Mouse (Mus musculus) adrenal gland, postnatal 10 days (tissue): ENCODE data around the gene Fbxw7. TPM values are rescaled to one million over a fixed set of nuclear protein-coding genes. Genes with fewer than 3 reads are reported as not detected.
A peak's percentile ranks its signal among the peaks of the same experiment; 100 is the strongest.
"Not testable (repeated sequence)": the region's sequence is repeated elsewhere in the genome, so short reads cannot be mapped to it uniquely, and the experiment has no call there.

Source experiments
- DNase-seq: peaks from one replicate; pipeline ENCODE4 v3.0.0; 2021; ENCODE audit warnings: mixed read lengths
- total RNA-seq, 2 experiments: library from RNA; stranded (reverse); gene quantifications; 2 replicates each; pipeline ENCODE4 v1.2.3; 2021

The Fbxw7 gene
- total RNA-seq, 2 experiments from 2014 or later = 14.2 to 16.8 TPM

DNA sequence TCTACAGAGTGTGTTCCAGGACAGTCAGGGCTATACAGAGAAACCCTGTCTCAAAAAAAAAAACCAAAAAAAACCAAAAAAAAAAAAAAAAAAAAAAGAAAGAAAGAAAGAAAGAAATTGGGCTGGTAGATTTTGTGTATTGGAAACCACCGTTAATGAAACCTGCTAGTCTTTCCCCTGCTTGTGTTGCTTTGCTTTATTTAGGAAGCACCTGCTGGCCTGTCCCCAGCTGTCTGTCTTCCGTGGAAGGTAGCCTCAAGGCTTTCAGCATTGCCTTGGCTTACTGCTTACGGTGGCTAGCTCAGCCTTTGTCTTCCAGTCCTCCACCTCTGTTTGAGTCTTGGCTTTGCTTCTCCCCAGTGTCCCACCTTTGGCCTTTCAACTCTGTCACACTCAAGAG lies 11.9 kb downstream of the Fbxw7 start:
- no peak for DNase-seq

DNA sequence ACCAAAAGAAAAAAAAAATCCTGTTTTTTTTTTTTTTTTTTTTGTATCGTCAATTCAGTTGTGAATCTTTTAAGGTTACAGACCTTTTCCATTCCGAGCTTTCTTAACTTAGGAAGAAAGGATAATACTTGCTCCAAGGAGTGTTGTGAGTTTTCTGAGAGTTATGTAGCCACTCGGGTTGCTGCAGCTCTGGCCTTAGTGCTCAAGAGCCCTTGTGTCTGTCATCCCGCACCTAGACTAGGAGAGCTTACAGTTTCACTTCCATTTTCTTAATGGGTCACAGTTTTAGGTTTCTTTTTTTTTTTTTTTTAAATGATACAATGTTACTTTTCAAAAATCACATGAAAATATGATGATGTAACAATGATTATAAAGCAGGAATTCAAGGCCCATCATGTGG lies 12.5 kb downstream of the Fbxw7 start:
- DNase-seq = no peak

GRCm38 (mm10) chr3:84829366-84829765 lies 14.3 kb downstream of the Fbxw7 start:
- no peak for DNase-seq

- DNase-seq = no peak
These were observed 21.0 kb downstream of the Fbxw7 start for GRCm38 (mm10) chr3:84836029-84836428.

DNA sequence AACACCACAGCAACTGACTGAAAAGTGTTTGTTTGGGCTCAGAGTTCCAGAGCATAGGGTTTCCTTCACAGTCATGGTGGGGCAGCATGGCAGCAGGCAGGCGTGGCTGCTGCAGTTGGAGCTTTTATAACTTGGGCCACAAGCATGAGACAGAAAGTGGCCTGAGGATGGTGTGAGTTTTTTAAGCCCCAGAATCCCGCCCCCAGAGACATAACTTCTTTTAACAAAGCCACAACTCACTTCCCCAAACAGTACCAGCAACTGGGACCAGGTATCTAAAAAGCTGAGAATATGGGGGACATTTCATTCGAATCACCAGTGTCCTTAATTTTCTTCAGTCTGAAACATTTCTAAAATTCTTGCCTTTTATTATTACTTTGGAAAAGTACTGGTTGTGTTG lies 22.9 kb downstream of the Fbxw7 start:
- DNase-seq = no peak

- no peak for DNase-seq
These were observed 24.4 kb downstream of the Fbxw7 start for GRCm38 (mm10) chr3:84839499-84839898.

GRCm38 (mm10) chr3:84841271-84841670 lies 26.2 kb downstream of the Fbxw7 start:
- DNase-seq = no peak

GRCm38 (mm10) chr3:84842793-84843192 lies 27.7 kb downstream of the Fbxw7 start:
- DNase-seq = no peak

DNA sequence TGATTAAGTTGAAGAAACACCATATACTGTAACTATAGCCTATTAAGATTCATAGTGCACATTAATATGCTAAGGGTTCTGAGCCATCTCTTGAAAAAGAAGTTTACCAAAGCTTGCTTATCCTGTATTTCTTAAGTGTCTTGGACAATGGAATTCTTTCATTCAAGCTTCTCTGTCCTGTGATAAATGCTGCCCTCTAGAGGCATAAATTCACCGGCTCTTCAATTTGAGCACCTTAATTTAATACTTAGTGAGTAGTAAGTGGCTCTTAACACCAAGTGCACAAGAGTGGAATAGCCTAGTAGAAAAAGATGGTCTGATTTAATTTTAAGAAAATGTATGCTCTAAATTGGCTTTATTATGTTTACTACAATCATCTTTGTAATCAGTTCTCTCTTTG lies 28.5 kb downstream of the Fbxw7 start:
- peak; percentile 69 for DNase-seq

DNA sequence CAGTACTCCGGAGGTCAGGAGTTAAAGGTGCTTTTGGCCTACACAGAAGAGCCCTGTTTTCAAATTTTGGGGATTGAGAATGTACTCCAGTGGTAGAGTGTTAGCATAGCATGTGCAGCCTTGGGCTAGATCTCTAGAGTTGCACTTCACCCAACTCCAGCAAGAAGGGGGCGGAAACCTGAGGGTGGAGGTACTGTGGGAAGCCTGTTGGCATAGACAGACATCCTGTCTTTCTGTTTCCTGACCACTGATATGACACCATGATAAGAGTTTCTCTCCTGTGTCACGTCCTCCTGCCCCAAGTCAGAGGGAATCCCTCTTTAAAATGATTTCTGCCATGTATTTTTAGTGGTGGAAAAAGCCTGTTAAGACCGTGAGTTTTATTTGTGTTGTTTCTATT lies 33.7 kb downstream of the Fbxw7 start:
- DNase-seq = peak; percentile 7

DNA sequence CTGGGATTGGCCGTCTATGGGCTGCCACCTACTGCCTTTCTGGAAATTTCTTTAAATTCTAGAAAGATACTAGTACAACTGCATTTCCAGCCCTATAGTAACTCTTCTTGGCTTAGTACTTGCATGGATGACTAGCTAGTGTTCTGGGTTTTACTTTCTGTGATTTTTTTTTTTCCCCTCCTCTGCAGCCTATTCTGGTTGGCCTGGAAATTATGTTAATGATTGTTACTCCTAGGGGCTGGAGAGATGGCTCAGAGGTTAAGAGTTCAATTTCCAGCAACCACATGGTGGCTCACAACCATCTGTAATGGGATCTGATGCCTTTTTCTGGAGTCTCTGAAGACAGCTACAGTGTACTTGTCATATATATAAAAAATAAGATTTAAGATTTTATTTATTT lies 35.4 kb downstream of the Fbxw7 start:
- DNase-seq = no peak

- no peak for DNase-seq
These were observed 36.7 kb downstream of the Fbxw7 start for GRCm38 (mm10) chr3:84851801-84852200.

DNA sequence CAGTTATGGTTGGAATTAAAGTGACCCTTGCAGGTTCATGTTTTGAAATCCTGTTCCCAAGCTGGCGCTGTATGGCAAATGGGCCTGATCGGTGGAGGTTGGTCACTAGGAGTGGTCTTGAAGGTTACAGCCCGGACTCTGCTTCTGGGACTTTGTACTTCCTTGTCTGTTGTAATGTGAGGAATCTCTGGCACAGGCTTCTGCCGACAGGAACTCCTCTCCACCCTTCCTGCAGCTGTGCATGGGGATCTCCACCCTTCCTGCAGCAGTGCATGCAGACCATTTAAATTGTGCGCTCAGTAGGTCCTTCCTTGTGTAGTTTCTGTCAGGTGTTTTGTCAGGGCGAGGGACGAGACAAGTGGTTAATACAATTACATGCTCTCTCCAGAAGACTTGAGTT lies 37.8 kb downstream of the Fbxw7 start:
- peak; percentile 20 for DNase-seq

- no peak for DNase-seq
These were observed 39.4 kb downstream of the Fbxw7 start for GRCm38 (mm10) chr3:84854440-84854839.

- no peak for DNase-seq
These were observed 45.6 kb downstream of the Fbxw7 start for GRCm38 (mm10) chr3:84860669-84861068.

DNA sequence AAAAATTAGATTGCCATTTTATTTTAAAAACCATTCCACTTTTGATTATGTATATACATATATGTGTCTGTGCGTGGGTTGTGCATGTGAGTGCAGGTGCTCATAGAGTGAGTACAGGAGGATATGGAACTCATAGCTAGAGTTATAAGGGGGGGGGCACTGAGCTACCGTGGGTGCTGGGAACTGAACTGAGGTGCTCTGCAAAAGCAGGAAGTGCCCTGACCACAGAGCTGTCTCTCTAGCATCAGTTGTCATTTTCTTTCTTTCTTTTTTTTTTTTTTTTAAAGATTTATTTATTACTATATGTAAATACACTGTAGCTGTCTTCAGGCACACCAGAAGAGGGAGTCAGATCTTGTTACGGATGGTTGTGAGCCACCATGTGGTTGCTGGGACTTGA lies 46.7 kb downstream of the Fbxw7 start:
- DNase-seq = not testable (repeated sequence)

- no peak for DNase-seq
These were observed 50.6 kb downstream of the Fbxw7 start for GRCm38 (mm10) chr3:84865684-84866083.

DNA sequence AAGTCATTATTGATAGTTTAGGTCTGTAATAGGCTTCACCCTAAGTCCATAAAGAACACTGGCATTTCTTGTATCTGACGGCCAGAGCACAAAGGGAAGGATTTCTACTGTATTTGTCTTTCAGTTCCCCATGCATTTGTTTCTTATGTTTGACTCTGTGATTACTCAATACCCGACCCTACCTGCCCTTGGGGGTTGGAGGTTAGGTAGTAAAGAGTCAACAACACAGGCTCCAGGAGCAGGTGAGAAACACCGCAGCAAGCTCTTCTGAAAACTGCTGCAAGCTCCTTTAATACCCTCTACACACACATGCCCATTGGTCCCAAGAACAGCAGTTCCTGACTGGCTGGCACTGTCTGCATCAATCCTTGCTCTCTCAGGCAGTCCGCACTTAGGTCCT lies 51.8 kb downstream of the Fbxw7 start:
- no peak for DNase-seq

DNA sequence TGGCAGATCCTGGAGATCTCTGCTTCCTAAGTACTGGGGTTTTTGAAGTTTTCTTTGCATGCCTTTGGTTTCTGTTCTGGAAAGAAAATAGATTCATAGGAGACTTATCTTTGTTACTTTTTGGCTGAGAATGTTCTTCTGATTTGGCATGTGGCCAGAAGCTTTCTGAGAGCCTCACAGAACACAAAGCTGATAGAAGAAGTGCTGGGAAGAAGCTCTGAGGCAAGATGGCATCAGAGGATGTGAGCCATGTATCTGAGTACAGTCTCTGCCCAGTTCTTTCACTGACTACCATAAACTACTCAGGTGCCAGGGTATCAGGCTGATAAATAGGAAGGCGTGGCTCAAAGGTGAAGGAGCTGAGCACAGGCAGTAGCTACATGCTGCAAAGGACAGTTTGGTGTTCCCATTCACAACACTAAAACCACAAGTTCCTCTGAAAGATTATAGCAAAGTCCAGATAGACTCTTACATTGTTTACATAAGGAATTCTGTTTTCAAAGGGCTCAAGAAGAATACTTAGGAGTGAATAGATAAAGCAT lies 52.4 kb downstream of the Fbxw7 start:
- no peak for DNase-seq

DNA sequence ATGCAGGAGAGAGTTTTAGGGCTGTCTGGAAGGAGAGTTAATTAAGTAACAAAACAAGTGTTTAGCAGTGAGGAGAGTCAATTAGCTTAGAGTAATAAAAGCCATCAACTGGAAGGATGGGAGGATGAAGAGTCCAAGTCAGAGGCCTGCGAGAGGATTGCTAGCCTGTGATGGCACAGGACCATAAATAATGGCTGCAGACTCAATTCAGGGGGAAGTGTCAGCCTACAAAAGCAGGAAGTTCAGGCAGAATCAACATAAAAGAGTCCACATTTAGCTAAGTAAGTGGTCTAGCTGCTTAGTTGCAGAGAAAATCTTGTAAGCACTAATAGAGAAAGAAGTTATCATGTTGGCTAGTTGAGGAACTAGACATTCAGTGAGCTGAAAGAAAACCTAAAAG lies 52.9 kb downstream of the Fbxw7 start:
- no peak for DNase-seq

DNA sequence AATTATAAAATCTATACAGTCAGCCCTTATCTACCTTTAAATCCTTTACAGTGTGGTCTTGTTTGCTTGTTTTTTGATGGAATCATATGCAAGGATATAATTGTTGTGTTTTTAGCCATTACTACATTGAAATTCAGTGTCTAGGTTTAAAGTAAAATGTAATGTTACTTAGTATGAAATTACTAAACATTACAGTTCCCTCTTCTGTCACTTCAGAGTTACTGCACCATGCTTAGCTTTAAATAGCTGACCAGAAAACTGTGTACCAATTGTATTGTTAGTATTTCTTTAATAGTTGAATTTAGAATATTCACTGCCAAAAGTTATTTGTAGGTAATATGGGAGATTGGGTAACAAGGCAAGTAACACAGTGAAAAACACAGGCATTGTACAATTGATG lies 55.1 kb downstream of the Fbxw7 start:
- DNase-seq = no peak

- no peak for DNase-seq
These were observed 60.2 kb downstream of the Fbxw7 start for GRCm38 (mm10) chr3:84875306-84875705.

GRCm38 (mm10) chr3:84876211-84876610 lies 61.1 kb downstream of the Fbxw7 start:
- DNase-seq = no peak

DNA sequence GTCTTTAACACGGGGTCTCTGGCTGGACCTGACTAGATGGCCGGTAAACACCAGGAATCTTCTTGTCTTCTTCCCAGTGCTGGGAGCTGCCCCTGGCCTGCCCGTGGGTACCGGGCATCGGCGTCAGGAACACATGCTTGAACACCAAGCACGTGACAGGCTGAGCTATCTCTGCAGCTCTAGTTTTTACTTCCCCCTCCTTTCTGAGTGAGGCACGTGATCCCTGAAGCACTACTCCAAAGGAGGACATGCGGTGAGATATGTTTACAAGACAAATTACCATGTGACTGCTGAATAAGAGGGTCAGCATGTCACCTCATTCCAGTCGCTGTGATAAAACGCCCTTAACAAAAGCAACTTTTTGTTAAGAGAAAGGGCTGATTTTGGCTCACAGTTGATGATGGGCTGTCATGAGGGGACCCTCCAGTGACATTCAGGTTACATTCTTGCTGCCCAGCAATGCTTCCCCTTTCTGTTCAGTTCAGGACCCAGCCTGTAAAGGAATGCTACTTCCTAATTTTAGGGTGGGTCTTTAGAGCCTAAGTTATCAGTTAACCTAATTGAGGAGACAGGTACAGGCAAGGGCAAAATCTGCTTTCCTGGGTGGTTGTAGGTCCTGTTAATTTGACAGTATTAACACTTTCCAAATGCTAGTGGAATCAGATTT lies 68.9 kb downstream of the Fbxw7 start:
- peak; percentile 9 for DNase-seq

DNA sequence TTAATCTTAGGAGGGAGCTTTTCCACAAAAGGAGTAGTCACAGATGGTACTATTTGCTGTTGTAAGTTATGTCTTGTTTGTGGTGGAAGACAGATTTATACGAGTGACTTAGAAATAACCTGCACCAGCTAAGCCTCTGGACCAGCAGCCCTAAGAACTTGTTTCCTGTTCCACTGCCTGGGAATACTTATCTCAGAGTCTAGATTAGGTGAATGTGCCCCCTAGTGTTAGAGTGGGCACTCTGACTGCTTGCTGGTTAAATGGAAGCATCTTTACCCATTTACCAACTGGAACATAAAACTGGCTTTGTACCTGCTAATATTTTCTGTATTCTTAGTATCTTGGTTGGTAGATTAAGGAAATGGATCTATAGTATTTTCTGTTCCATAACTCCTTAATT lies 74.6 kb downstream of the Fbxw7 start:
- DNase-seq = peak; percentile 16
